Mouse (Mus musculus): ENCODE measurements around the gene Vcam1. TPM values are rescaled to one million over a fixed set of nuclear protein-coding genes. Genes with fewer than 3 reads are reported as not detected.

The Vcam1 gene
- total and polyA plus RNA-seq, 3 experiments, result 1.8 to 2.2 TPM; not detected in 1

DNA sequence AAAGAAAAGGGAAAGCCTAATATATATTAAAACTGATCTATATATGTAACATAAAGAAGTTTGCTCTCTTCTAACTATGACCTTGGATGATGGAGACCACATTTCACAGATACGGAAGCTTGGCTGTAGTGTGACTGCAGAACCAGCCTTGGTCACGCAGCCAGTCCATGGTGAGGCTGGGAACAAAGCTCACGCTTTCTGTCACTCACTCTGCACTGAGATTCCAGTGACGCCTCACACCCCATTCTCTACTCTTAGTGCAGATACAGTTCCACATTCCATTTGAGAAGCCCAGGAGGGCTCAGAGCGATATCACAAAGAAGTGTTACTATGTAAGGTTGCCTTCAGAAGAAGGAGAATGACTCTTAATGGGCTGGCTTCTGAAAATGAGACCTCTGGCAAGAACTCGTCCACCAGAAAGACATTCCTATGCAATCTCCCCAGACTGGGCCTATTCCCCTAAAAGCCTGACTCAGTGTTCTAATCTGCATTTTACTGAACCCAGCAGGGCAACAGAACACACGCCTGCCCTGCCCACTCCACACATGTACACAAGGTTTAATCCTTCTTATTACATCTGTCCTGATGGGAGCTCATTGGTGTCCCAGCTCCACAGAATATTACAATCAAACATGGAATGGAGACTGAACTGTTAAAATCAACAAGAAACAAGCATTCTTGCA, 2.8 kb downstream of the Vcam1 start:
- in situ Hi-C loops (cut with MboI; ENCODE audit: low pct_ligation_motif_present, low pct_unique_long_range_greater_than_20kb, low sequenced_read_pairs) (no loop called here), dilution Hi-C loops (cut with MboI; ENCODE audit: extremely low pct_ligation_motif_present, extremely low pct_unique_long_range_greater_than_20kb, low sequenced_read_pairs) (no loop called here)
- no peak overlapping the region for H3K27ac ChIP-seq (ENCODE audit: insufficient read depth, low read depth)

DNA sequence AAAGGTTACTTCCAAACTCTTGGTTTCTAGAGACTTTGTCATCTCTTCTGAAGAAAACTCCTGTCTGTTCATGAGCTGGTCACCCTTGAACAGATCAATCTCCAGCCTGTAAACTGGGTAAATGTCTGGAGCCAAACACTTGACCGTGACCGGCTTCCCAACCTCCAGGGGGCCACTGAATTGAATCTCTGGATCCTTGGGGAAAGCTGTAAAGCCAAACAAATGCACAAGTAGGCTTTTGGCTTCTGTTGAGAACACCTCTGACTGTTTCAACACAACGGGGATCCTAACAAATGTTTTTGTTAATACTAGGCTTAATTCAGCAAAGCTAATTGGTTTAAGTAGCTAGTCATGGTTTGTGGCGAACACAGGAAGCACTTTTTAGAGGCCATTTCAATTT, 3.4 kb downstream of the Vcam1 start:
- H3K79me2 ChIP-seq (replicated peaks; ENCODE audit: control insufficient read depth, extremely low read depth, insufficient read depth, poor library complexity, severe bottlenecking), result no peaks in the 10 kb centered on the region
- in situ Hi-C loops (cut with MboI; ENCODE audit: low pct_ligation_motif_present, low pct_unique_long_range_greater_than_20kb, low sequenced_read_pairs), result no loop called here
- no peak overlapping the region for H3K27ac ChIP-seq (ENCODE audit: insufficient read depth, low read depth)
- H3K9ac ChIP-seq (ENCODE audit: insufficient read depth, low read depth), result no peak overlapping the region
- H3K27me3 ChIP-seq (replicated peaks), result no peaks in the 10 kb centered on the region
- DNase-seq (ENCODE audit: extremely low read depth), result no peak
- H3K4me2 ChIP-seq (ENCODE audit: insufficient read depth, low read depth, poor library complexity, severe bottlenecking), result no peak overlapping the region
- dilution Hi-C loops (cut with MboI; ENCODE audit: extremely low pct_ligation_motif_present, extremely low pct_unique_long_range_greater_than_20kb, low sequenced_read_pairs), result no loop called here
- H3K9me3 ChIP-seq (replicated peaks; ENCODE audit: low read length), result no peaks in the 10 kb centered on the region
- H3K4me3 ChIP-seq (replicated peaks in 1 of 3; ENCODE audit: low read depth in 2 of 3, low read length in 2 of 3, poor library complexity in 1 of 3), result no peak overlapping the region
- H3K36me3 ChIP-seq (replicated peaks in 1 of 2; ENCODE audit: control insufficient read depth in 1 of 2, insufficient read depth in 1 of 2, low read length in 1 of 2), result no peaks in the 10 kb centered on the region
- TF ChIP-seq SMC3 (IDR thresholded peaks at IDR 0.05; ENCODE audit: low read depth, low read length) (no peak), ELF1 (IDR thresholded peaks at IDR 0.05; ENCODE audit: low read depth, low read length) (no peak), JUND (conservative IDR thresholded peaks at IDR 0.05; ENCODE audit: low read depth, low read length) (no peak), BHLHE40 (IDR thresholded peaks at IDR 0.05; ENCODE audit: low read depth, low read length) (no peak), CHD2 (IDR thresholded peaks at IDR 0.05; ENCODE audit: low read length) (no peak), KAT2A (IDR thresholded peaks at IDR 0.05; ENCODE audit: insufficient replicate concordance, low read length) (no peak), SIN3A (IDR thresholded peaks at IDR 0.05; ENCODE audit: low read length) (no peak), CTCF (conservative IDR thresholded peaks at IDR 0.05 in 1 of 2, IDR thresholded peaks at IDR 0.05 in 1 of 2; ENCODE audit: low read depth in 2 of 2, low read length in 2 of 2) (no peak), HCFC1 (IDR thresholded peaks at IDR 0.05; ENCODE audit: low read depth, low read length) (no peak), MAZ (IDR thresholded peaks at IDR 0.05; ENCODE audit: low read depth, low read length) (no peak), ZKSCAN1 (IDR thresholded peaks at IDR 0.05; ENCODE audit: borderline replicate concordance, low read depth, low read length) (no peak), UBTF (IDR thresholded peaks at IDR 0.05; ENCODE audit: low read depth, low read length) (no peak), USF2 (conservative IDR thresholded peaks at IDR 0.05; ENCODE audit: low read depth, low read length) (no peak), PAX5 (IDR thresholded peaks at IDR 0.05; ENCODE audit: low read length) (no peak)
- peaks cover 0 to 39% of the 10 kb centered on the region in 2 experiments; a peak in 2 of 4 replicates for H3K4me1 ChIP-seq (ENCODE audit: control insufficient read depth in 1 of 2, insufficient read depth in 2 of 2)

More for the DNA sequence above, 2.8 kb downstream of the Vcam1 start:
- Histone ChIP-seq H3K9ac (ENCODE audit: insufficient read depth, low read depth) (no peak overlapping the region), H3K79me2 (replicated peaks; ENCODE audit: control insufficient read depth, extremely low read depth, insufficient read depth, poor library complexity, severe bottlenecking) (no peaks in the 10 kb centered on the region), H3K9me3 (replicated peaks; ENCODE audit: low read length) (no peaks in the 10 kb centered on the region), H3K36me3 (replicated peaks in 1 of 2; ENCODE audit: control insufficient read depth in 1 of 2, insufficient read depth in 1 of 2, low read length in 1 of 2) (no peaks in the 10 kb centered on the region), H3K27me3 (replicated peaks) (no peaks in the 10 kb centered on the region), H3K4me1 (ENCODE audit: control insufficient read depth in 1 of 2, insufficient read depth in 2 of 2) (peaks cover 0 to 39% of the 10 kb centered on the region in 2 experiments; a peak in 2 of 4 replicates), H3K4me3 (replicated peaks in 1 of 3; ENCODE audit: low read depth in 2 of 3, low read length in 2 of 3, poor library complexity in 1 of 3) (no peak overlapping the region), H3K4me2 (ENCODE audit: insufficient read depth, low read depth, poor library complexity, severe bottlenecking) (no peak overlapping the region)
- TF ChIP-seq EP300 (IDR thresholded peaks at IDR 0.05; ENCODE audit: low read length) (no peak), SMC3 (IDR thresholded peaks at IDR 0.05; ENCODE audit: low read depth, low read length) (no peak), MAX (IDR thresholded peaks at IDR 0.05; ENCODE audit: low read length) (no peak), USF2 (conservative IDR thresholded peaks at IDR 0.05; ENCODE audit: low read depth, low read length) (no peak), RAD21 (IDR thresholded peaks at IDR 0.05; ENCODE audit: low read depth, low read length) (no peak), NELFE (IDR thresholded peaks at IDR 0.05; ENCODE audit: low read depth, low read length) (no peak), CHD1 (IDR thresholded peaks at IDR 0.05; ENCODE audit: low read depth, low read length) (no peak), GABPA (IDR thresholded peaks at IDR 0.05; ENCODE audit: insufficient replicate concordance, low read depth, low read length) (no peak), SIN3A (IDR thresholded peaks at IDR 0.05; ENCODE audit: low read length) (no peak), CTCF (conservative IDR thresholded peaks at IDR 0.05 in 1 of 2, IDR thresholded peaks at IDR 0.05 in 1 of 2; ENCODE audit: low read depth in 2 of 2, low read length in 2 of 2) (no peak), JUN (IDR thresholded peaks at IDR 0.05; ENCODE audit: insufficient read depth, low read depth, low read length) (no peak), RCOR1 (conservative IDR thresholded peaks at IDR 0.05; ENCODE audit: low read depth, low read length) (no peak), ZC3H11A (IDR thresholded peaks at IDR 0.05; ENCODE audit: low read depth, low read length) (no peak), IRF4 (IDR thresholded peaks at IDR 0.05; ENCODE audit: low read depth, low read length) (no peak), POLR2AphosphoS2 (IDR thresholded peaks at IDR 0.05; ENCODE audit: low read depth, low read length) (no peak), ETS1 (conservative IDR thresholded peaks at IDR 0.05; ENCODE audit: low read depth, low read length) (no peak), NRF1 (IDR thresholded peaks at IDR 0.05; ENCODE audit: low read depth, low read length) (no peak), MAZ (IDR thresholded peaks at IDR 0.05; ENCODE audit: low read depth, low read length) (no peak), MXI1 (IDR thresholded peaks at IDR 0.05; ENCODE audit: low read depth, low read length) (no peak)
- no peak for DNase-seq (ENCODE audit: extremely low read depth)
